Mouse (Mus musculus): ENCODE measurements around the gene Usp7.

GRCm38 (mm10) chr16:8768071-8768470 lies 24.0 kb downstream of the Usp7 start:
- TF ChIP-seq GATA1 (IDR thresholded peaks at IDR 0.05; ENCODE audit: low read length) (peak; percentile 40; the same call in 1 of the 2 replicates), TAL1 (IDR thresholded peaks at IDR 0.05; ENCODE audit: low read length) (peak; percentile 68)
